Mouse (Mus musculus) cerebellum, postnatal 14 days (tissue): ENCODE data around the gene Nhs.

Experiments
- DNase-seq, 2 experiments: peaks; one replicate each; pipeline ENCODE4 v3.0.0; 2021; ENCODE audit warnings: mixed read lengths in 2 of 2

Nhs gene

DNA sequence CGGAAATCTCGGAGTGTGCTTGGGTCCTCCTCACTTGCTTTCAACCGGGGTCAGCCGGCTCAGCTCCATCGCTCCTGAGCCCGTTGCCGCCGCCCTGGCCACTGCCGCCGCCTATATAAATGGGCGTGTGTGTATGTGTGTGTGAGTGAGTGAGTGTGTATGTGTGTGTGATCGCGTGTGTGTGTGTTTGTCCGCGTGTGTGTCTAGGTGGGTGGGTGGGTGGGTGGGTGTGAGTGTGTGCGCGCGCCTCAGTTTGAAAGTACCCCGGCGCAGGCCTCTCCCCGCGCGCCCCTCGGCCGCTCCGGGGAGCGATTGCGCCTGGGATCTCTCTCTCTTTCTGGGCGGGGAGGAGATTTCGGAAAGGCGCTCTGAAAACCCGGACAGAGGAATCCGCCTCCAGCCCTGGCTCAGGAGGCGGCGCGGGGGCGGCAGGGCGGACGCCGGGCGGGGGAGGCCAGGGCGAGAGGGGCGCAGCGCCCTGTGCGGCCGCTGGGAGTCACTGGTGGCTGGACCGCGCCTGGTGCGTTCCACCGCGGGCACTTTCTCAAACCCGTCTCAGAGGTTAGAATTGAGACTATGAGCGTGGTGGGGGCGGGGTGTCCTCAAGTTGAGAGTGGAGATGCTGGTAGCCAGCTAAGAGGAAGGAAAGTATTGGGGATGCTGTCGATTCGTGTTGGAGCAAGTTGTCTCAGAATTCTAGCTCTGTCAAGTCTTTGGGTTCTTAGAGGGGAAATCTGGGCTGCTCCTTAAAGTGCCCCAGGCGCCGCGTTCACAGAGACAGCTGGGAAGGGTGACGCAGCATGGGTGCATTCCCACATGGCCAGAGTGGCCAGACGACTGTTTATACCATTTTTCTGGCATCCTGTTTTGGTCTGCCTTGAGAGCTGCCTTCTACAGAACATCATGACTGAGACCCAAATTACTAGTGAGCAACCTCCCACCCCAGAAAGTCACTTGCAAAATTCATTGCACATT is at the start of gene Nhs:
TSS of gene Nhs (minus strand) at position 94 of the 975 bp plus-strand sequence.
- DNase-seq = peak; percentile 62 to 74

GRCm38 (mm10) chrX:162206350-162206884 is 46.9 kb upstream of the Nhs start:
- DNase-seq = no peak

DNA sequence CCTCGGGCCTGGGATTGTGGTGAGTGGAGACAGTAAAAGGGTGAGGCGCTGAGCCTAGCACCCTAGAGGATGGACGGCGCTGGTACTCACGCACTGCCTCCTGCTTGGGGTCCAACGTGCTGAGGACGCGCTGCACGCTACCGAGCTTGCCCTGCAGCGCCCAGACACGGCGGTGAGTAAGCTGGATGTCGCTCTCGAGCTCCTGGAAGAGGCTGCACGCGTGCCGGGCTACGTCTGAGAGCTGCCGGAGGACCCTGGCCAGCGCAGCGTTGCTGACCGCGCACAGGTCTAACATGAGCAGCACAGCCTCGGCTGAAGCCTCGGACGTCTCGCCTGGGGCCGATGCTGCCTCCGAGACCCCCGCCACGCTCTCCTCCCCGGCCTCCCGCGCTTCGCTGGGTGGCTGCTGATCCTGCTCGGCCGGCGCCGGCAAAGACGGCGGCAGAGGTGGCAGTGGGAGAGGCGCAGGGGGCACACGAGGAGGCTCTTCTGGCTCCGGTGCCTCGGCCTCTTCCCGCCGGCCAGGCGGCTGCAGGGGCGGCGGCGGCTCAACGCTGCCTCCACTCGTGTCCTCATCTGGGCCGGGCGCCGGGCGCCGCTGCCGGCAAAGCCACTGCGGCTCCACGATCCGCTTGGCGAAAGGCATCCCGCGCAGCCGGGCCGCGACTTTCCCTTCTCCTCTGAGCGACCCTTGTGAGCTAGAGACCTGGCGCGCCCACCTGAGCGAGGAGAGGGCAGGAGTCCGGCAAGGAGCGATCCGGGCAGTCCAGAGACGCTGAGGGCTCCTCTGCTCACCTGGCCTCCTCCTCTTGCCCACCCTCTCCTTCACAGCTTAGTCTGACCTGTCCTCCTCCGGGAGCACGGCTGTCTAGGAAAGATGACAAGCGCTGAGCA is 540 bp downstream of the Nhs start:
- peak; percentile 17 to 32 for DNase-seq

DNA sequence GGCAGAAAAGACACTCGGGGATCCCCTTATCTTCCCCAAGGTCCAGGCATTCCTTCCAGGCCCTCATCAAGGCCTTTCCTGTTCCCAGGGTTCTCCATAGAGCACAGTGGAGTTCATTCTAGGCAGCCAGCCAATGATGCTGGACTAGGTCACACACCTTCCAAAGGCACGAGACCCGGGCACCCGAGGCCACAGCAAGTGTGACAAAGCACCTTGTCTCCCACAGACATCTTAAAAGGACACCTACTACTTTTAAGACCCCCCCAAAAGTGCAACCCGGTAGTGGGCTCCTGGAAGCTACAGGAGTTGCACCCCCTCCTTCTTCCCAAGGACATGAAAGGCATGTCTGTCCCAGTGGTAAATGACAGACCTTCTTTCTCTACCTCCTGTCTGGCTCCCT is 1.4 kb downstream of the Nhs start:
- DNase-seq = peak; percentile 14 to 24

DNA sequence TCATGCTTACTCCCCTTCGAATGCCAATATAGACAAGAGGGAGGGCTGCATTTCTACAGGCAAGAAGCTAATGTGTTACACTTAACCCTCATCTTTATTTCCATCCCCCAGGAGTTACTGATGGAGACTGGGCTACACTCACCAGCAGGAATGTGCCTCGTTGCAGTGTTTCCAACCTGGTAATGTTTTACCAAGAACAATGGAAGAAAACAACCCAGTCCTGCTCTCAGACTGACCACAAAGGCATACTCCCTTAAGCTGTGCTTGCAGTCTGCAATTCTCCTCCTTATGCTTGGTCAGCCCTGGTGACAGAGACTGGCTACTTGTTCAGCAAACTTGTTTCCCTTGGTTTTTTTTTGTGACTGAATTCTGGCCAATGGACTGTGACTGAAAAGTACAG is 21.7 kb downstream of the Nhs start:
- DNase-seq = no peak

DNA sequence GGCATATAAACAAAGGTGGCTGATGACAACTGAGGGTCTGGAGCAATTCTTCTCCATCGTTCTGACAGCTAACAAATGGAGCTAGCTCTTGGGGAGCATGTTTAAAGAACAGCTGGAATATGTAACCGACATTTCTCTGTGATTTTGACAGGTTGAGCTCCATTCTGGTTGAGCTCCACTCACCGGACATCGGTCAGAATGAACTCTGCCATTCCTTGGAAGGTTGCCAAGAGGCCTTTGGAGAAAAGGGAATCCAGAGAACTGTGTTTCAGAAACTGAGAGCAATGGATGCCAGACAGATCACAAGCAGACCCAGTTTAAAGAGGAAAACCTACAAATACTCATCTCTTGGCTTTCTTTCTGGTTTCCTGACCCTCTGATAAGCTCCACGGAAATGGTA is 46.3 kb downstream of the Nhs start:
- peak; percentile 20 to 23 for DNase-seq

DNA sequence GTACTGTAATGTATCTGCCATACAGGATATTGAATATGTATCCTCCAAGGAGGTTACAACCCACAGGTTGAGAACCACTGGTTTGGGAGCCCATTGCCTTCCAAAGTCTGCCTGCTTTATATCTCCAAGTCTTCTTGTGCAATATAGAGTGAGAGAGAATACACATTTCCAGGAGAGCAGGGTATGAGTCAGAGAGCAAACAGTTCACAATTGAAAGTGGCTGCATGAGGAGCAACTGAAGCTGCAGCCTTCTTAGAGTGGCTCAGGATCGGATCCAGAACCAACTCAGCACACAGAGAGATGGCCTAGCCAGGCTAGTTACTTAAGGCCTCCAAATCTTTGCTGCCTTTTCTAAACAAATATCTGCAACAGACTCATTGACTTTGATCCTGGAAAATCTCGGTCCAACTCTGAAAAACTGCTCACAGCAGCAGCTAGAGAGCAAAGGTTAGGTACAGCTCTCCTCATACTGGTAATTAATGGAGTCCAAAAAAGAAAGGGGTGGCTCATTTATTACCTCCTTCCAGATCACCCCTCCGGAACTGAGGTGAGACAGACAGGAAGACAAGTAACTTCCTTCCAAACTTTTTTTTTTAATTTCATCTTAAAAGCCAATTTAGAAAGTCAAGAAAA is 56.6 kb downstream of the Nhs start:
- no peak for DNase-seq

GRCm38 (mm10) chrX:162098364-162098763 is 61.2 kb downstream of the Nhs start:
- no peak for DNase-seq

GRCm38 (mm10) chrX:162087291-162087690 is 72.2 kb downstream of the Nhs start:
- DNase-seq = peak; percentile 44 to 53

DNA sequence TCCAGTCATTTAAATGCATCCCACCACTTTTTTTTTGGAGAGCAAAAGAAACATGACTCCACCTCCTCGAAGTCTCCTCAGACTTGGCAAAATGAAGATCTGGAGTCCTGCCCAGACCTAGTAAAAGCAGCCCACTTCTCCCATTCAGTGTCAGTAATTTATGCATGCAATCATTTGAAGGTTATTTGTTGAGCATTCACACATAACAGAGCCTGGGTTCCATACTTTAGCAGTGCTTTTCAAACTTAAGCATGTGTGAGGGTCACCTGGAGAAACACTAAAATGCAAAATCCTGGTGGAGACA is 73.7 kb downstream of the Nhs start:
- DNase-seq = peak; percentile 23 to 30

DNA sequence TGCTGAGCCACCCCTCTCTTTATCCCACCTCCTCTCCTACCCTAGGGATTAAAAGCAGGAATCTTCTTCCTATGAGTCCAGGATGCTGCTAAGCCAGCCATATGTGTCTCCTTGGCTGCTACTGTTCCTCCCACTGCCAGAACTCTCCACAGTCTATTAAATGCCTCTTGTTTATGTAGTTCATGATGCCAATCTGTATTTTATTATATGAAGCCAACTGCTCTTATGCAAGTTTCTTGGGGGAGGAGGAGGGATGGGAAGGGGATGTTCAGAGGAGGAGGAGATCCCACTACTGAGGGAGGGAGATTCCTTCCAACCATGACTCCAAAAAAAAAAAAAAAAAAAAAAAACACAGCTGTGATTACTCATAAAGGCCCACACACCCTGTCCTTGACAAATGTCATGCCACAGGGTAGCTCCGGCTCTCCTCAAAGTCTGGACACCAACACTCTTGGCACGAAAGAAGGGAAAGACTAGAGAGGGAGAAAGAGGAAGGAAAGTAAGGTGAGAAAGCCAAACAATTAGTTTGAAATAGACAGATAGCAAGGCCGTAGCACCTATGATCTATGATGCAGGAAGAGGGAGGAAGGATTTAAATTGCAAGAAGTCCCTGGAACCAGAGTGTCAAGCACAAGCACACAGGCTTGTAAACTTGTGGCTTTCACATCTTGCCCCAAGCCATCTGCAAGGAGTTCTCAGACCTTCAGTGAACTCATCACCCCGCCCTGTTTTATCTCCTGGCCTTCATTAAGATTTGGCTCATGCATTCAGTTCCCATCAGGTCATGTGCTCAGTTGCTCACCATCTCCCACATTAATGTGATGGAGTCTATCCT is 74.3 kb downstream of the Nhs start:
- peak in 1 of 2 experiments; percentile 17 for DNase-seq

DNA sequence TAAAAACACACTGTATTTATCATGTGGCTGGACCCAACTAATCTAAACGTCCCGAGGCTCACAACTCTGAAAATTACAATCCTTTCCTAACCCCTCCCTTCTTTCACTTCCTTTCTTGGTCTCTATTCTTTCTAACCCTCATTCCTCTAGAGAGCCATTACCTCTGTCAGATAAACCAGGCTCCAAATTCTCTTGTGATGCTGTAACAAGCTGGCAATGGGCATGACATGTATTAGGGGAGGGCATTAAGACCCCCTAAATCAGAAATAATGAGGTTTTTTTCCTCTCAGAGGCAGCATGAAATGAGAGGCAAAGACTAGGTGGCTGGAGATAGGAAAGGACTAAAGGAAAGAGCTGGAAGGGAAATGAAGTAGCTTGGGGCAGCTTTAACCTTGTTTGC is 96.4 kb downstream of the Nhs start:
- DNase-seq = no peak

DNA sequence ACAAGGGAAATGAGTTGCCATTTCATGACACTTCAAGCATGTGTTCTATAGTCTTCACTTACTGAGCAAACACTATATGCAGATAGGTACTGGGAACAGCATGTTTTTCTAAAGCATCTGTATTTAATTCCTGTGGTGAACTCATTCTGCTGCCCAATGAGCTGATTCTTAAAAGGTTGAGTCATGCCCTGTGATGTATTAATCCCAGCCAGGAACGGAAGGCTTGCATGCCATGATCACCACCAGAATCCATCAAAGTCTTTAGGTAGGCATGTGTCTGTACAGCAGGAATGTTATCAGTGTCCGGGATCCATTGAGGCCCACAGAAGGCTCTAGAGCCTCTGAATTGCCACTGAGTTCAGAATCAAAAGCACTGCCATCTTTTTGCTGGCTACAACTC is 103.9 kb downstream of the Nhs start:
- DNase-seq = no peak

DNA sequence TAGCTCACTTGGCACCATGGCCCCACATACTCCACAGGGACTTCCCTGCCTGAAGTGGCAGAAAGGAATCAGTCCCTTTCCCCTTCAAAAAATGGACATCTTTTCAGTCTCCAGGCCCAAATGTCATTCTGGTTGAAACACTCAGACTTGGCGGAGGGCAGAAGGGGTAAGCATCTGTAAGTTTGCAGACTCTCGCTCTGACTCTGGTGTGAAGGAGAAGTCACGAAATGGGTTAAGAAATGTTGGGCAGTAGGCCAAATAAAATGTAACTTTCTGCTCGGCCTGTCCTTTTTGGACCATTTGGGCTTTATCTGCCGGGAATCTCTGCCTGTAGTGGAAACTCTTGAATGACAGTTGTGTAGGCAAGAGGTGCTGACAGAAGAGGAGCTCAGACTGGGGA is 106.0 kb downstream of the Nhs start:
- DNase-seq = no peak

DNA sequence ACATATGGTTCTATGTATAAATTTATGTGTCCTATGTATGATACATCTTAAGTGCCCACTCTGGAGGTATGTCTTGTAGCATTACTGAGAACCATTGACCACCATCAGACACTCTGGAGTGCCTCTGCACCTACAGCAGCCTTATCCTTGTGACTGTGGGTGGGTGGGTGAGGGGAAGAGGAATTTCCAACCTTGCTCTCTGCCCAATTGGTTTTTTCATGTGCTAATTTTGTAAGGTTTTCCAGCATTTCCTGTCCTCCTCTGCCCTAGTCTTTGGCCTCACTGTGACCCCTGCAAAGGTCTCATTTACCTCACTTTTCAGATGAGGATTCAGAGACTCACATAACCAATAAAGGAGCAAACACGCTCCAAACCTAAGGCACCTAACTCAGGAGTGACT is 107.0 kb downstream of the Nhs start:
- no peak for DNase-seq

DNA sequence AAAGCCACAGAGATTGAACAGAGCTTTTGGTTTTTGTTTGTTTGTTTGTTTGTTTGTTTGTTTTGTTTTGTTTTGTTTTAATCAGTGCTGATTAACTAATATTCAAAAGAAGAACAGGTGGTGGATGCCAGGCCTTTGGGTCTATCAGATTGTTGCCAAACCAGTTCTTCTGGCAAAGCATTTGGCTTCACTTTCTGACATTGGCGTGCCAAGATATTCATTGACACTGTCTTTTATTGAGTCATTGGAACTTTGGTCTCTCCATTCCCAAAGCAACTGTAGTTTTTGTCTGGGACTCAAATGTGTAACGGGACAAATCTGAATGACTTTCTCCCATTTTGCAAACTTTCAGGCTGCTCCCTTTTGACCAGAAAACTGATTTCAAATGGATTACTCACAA is 109.9 kb downstream of the Nhs start:
- peak; percentile 8 to 26 for DNase-seq

- DNase-seq = no peak
Measured at GRCm38 (mm10) chrX:162045527-162045926, 114.0 kb downstream of the Nhs start.

GRCm38 (mm10) chrX:162044109-162044508 is 115.4 kb downstream of the Nhs start:
- DNase-seq = no peak

DNA sequence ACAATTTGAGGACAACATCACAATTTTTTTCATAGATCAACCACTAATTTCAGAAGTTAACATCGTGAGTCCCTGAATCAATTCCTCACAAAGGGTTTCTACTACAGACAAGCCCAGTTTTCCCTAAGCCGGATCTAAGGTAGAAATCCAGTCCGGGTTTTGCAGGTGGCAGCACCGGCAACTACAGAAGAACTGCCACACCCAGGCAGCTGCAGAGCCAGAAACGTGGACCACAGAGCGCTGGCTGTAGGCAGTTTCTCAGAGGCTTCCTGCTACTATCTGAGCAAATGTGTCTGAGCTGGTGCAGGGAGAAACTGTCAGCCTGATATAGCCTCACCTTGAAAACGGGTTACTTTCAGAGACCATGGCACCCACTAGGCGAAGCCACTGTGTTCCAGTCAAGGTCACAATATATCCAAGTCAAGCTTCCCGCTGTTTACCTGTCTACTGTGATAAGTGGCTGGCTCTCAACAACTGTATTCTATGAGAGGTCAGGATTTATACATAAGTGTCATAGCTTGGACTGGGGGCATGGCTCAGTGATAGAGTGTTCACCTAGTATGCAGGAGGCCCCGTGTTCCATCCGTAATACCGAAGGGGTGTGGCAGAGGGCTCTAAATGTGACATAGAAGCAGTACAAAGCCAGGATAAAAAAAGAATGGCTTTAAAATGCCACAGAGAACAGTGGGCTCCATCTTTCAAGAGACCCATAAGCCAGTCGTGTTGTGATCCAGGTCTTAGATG is 134.1 kb downstream of the Nhs start:
- DNase-seq = peak; percentile 52 to 71

DNA sequence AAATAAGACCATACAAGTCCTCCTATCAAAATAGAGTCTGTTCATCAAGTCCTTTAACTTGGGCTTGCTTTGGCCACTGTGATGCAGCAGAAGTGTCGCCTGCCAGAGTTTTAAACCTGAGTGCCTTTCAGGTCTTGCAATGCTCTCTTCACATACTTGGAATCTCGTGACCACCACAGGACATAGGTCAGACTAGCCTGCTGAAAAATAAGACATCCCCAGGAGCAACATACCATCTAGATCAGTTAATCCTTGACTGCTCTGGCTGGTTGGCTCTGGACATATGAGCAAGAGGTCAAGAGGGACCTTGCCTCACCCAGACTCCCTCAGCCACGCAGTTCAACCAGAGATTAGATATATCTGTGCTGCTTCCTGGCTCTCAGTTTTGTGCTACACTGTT is 137.8 kb downstream of the Nhs start:
- DNase-seq = no peak

DNA sequence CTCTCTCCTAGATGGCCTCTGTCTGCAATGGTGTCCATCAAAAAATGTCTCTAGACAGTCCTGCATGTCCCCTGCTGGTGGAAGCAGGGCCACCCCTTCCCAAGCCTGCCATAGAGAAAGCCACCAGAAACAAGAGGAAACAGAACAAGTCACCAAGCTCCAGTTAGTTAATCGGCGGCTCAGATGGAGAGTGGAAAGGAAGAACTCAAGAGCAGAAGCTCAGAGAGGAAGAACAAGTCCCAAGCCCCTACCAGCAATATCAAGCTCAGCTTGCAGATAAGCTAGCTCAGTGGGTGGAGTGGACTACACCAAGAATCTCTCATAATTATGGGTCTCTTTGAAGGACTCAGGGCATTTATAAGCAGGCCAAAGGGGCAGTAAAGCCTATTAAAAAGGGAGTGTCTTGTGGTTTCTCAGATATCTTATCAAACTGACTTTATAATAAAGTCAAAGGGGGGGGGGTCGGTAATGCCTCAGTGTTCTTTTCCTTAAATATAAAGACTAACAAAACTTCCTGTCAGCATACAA is 139.4 kb downstream of the Nhs start:
- DNase-seq = no peak
